Mouse (Mus musculus) urinary bladder, postnatal 4 days (tissue): Measurements from ENCODE around the gene Vmn2r29.
"Not testable (repeated sequence)": the region's sequence is repeated elsewhere in the genome, so short reads cannot be mapped to it uniquely, and the experiment has no call there.

Experiments used
- DNase-seq, 2 experiments: peaks; one replicate each; pipeline ENCODE4 v3.0.0; 2021 to 2022; ENCODE audit warnings: low spot score in 2 of 2

Vmn2r29 gene

GRCm38 (mm10) chr7:7247228-7247627 lies at the start of gene Vmn2r29:
Gene Vmn2r29 (minus strand): TSS chr7:7247328.
- not testable (repeated sequence) for DNase-seq

- no peak for DNase-seq
Measured at GRCm38 (mm10) chr7:7295595-7295994, 48.5 kb upstream of the Vmn2r29 start.

GRCm38 (mm10) chr7:7281383-7281782 lies 34.3 kb upstream of the Vmn2r29 start:
- DNase-seq: no peak

- DNase-seq: peak; percentile 85 to 94
Measured at GRCm38 (mm10) chr7:7277966-7278567, 30.9 kb upstream of the Vmn2r29 start, which contains the start of gene Gm45844. Gene Gm45844 (minus strand): TSS chr7:7278289.

DNA sequence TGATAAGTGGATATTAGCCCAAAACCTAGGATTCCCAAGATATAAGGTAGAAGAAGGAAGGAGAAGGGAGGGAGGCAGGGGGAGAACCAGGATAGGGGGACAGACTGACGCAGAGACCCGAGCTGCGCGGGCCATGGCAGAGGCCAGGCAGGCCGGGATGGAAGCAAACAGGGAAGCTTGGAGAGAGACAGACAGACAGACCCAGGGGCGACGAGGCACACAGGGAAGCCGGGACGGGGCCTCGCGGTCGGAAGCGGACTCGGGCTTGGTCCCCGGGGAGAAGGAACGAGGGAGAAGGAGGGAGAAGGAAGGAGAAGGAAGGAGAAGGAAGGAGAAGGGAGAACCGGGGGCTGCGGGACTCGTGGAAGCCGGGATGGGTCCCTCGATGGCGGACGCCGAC lies 30.4 kb upstream of the Vmn2r29 start:
- DNase-seq: not testable (repeated sequence)

- DNase-seq: peak in 1 of 2 experiments; percentile 24
Measured at GRCm38 (mm10) chr7:7209313-7210151, 37.6 kb downstream of the Vmn2r29 start, which contains the start of gene Zfp772. Gene Zfp772 (minus strand): TSS chr7:7209998.

DNA sequence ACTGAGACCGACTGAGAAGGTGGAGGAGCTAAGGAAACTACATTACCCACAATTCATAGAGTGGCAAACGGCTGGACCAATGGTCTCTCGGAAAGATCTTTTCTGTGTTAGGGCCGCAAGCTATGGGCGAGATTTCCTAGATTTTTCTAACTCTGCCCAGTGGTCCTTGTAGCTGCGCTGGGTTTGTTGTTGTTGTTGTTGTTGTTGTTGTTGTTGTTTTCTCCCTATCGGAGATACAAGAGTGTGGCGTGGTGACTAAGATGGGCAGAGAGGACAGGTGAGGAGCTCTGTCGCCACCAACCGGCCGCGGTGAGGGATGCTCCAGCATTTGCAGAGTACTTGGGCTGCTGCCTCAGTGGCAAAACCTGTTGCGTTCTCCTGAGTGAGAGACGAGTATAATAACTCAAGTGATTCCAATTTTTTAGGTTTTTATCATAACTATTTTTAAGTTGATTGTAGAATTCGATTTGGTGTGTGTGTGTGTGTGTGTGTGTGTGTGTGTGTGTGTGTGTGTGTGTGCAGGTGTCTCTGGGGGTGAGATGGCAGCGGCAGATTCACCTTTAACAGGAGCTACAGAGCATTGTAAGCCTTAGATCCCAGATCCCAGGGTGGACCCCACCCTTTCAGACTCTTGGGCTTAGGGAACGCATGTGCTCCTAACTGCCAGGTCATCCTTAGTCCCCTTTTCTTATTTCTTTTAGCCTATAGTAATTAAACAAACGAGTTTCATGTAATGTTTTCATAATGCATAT lies 58.8 kb downstream of the Vmn2r29 start:
- peak; percentile 39 to 65 for DNase-seq

DNA sequence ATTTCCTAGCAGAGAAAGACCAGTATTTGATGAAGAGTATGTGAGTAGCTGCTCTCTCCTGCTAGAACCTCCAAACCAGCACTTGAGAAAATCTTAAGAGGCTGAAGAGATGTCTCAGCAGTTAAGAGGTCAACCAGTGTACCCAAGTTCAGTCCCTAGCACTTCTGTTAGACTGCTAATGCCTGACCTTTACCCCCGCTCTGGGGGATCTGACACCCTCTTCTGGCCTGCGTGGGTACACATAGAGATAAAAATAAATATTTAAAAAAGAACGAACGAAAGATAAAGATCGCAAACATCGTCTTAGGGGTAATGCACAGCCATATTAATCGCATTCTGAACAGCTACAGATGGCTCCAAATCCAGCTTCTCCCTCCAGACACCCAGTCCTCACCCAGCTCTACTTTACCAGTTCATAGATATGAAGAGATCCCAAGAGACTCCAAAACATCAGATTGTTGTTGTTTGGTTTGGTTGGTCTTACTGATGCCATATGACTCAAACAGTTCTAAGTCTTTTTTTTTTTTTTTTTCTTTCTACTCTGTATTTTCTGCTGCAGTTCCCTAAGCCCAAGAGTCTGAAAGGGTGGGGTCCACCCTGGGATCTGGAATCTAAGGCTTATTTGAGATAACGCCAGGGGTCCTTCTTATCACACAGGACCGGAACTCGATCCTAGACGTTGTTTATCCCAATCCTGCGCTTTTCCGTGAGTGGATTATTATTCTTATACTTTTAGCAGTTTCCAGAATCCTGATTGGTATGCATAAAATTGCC lies 59.5 kb downstream of the Vmn2r29 start:
- DNase-seq: no peak

DNA sequence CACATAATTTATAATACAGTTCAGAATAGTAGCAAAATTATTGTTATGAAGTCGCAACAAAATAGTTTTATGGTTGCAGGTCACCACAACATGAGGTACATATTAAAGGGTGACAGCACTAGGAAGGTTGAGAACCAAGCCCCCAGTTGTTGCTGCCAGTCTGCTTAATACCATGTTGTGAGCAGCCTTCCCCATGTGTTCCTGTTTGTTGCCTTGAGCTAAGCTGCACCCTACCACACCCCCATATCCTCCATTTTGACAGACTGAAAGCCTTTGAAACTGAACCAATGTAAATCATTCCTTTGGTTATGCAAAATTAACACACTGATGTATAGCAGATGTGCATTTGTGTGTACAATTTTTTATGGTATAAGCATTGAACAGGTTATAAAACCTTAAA lies 61.2 kb downstream of the Vmn2r29 start:
- no peak for DNase-seq
